Mouse (Mus musculus): ENCODE results near the gene Mxi1.

Gene Mxi1

DNA sequence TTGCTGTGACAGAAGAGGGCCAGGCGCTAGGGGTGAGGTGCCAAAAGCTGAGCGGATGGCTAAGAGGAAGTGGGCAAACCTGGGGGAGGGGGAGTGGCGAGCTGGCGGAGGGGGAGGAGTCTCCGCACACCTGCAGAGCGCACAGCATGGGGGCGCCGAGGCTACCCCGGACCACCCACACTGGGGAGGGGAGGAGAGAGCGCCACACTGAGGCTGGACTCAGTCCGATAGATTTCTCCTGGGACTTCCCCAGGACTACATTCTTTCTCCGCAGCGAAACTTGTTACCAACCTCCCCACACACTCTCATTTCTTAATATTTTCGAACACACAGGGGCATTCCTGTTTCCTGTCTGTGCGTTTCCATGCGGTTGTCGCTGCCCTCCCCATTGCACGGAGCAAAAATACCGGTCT, 113.0 kb downstream of the Mxi1 start:
- DNase-seq (ENCODE audit: low read depth, low spot score): no peak

DNA sequence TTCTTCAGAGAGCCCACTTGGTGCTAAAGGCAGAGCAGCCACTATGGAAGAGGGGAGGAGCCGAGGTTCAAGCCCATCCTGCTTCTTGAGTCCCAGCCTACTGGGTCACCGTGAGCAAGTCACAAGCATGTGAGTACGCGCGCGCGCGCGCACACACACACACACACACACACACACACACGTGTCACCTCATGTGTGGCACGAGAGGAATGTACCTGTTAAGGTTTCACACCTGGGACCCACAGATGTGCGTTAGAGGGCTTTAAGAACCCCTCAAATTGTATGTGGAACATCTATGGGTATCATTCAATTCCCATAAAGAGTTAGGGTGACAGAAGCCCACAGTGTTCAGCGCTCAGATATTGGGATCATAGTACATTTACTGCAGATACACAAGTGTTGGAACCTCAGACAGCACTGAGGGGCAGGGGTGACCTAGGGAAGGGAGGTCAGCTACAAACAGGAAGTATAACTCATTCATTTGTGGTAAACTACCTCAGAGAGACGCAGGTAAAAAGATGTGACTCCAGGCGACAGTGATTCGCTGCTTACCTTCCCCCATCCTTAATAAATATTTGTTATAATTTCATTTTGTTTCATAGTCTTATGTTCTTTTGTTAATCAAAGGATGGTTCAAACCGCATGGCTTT, 113.6 kb downstream of the Mxi1 start:
- DNase-seq (ENCODE audit: low read depth, low spot score): no peak

DNA sequence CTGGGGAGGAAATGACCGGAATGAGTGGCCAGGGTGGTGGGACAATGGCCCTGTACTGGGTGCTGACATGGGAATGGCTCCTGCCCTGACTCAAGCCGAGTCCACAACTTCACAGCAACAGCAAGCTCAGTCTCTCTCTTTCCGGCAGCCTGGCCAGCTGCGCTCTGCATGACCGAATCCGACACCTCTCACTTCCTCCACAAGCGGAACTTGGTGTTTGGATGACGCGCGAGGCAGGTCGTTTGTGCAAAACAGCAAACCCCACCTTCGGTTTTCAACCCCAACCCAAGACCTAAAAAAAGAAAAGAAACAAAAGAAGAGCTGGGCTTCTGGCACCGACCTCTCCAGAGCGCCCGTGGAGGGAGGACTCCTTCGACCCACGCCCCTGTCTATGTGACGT, 114.3 kb downstream of the Mxi1 start:
- DNase-seq (ENCODE audit: low read depth, low spot score): peak; percentile 23

All from forelimb bud, embryonic 11.5 days (tissue).